Mouse (Mus musculus) forebrain, embryonic 12.5 days (tissue): ENCODE measurements around the gene Peli2. TPM values are rescaled to one million over a fixed set of nuclear protein-coding genes. Genes with fewer than 3 reads are reported as not detected.

ENCODE experiments used
- ATAC-seq: fragments of 200-750 bp; cut with Nextera tagmentation; 2 replicates; pipeline ENCODE4 v1.8.0; 2017; ENCODE audit warnings: moderate TSS enrichment; ENCODE audit not compliant: low FRiP score
- H3K27ac ChIP-seq: fragments of 300-500 bp; sonication (generic); 2 replicates; pipeline ENCODE4 v1.5.1; 2016; ENCODE audit warnings: mild to moderate bottlenecking
- H3K27me3 ChIP-seq: fragments of 300-500 bp; sonication (generic); 2 replicates; pipeline ENCODE4 v1.6.1; 2016; ENCODE audit warnings: mild to moderate bottlenecking
- H3K36me3 ChIP-seq: fragments of 300-500 bp; sonication (generic); replicated peaks from 2 replicates; pipeline ENCODE4 v1.6.1; 2016; ENCODE audit warnings: mild to moderate bottlenecking
- H3K4me1 ChIP-seq: fragments of 300-500 bp; sonication (generic); 2 replicates; pipeline ENCODE4 v1.6.1; 2016
- H3K4me2 ChIP-seq: fragments of 300-500 bp; sonication (generic); 2 replicates; pipeline ENCODE4 v1.6.1; 2016; ENCODE audit warnings: mild to moderate bottlenecking, moderate library complexity
- H3K4me3 ChIP-seq: fragments of 300-500 bp; sonication (generic); replicated peaks from 2 replicates; pipeline ENCODE4 v1.5.1; 2016; ENCODE audit warnings: mild to moderate bottlenecking
- H3K9ac ChIP-seq: fragments of 300-500 bp; sonication (generic); 2 replicates; pipeline ENCODE4 v1.6.1; 2016; ENCODE audit warnings: mild to moderate bottlenecking
- H3K9me3 ChIP-seq: fragments of 300-500 bp; sonication (generic); 2 replicates; pipeline ENCODE4 v1.6.1; 2016
- WGBS: fragments of 180-500 bp; shearing (Covaris S2); methylation state at CpG from one replicate; pipeline ENCODE4 v1.1.7; 2016; 5-methylcytosine and 5-hydroxymethylcytosine counted together
- polyA plus RNA-seq: library from polyadenylated mRNA; unstranded; fragments of >200 nt; fragmentation: Nextera tagmentation; extraction: Ambion mirVana; gene quantifications from 2 replicates; pipeline ENCODE4 v1.2.1, GENCODE M21; 2016

The Peli2 gene
- polyA plus RNA-seq, 1 experiment from 2014 or later = 9.4 TPM

DNA sequence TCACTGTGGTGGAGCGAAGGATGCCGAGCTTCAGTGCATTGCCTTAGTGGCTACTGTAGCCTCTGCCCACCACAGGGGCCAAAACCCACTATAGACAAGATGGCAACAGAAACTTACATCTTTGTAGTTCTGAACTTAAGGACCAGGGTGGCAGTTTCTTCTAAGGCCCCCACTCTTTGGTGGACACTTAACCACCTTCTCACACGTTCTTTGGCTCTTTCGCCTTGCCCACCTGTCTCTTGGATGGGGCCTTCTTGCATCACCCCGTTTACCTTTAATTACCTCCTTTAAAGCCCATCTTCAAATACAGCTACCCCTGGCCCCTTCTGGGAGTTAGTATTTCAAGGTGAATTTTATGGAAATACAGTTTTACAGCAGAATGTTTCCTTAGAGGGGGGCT, 8.1 kb downstream of the Peli2 start:
- Histone ChIP-seq H3K4me1 (peaks cover 63% of the 10 kb centered on the region), H3K9ac (no peak overlapping the region), H3K4me3 (no peak overlapping the region), H3K9me3 (no peaks in the 10 kb centered on the region), H3K27me3 (peaks cover 16% of the 10 kb centered on the region; the same call in 1 of the 2 replicates), H3K4me2 (no peak overlapping the region), H3K27ac (no peak overlapping the region), H3K36me3 (no peaks in the 10 kb centered on the region)
- 93% methylated on average over 5 of the region's 5 CpGs for WGBS
- no peak for ATAC-seq

DNA sequence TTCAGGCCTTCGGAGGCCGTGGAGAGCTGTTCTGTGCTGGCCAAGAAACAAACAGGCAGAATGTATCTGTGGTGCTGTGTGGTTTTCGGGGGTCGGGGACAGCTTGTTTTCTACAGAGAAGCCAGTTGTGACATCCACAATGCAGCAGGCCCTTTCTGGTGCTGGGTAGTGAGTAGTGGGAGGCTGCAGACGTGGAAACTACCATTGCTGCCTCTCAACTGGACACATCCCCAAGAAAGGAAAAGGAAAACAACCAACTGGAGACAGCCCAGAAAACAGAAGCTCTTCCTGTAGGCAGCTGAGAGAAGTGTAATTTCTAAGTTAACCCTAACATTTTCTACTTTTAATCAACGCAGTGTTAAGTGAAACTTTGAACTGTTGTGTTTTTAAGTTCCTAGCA, 9.4 kb downstream of the Peli2 start:
- Histone ChIP-seq H3K4me3 (no peak overlapping the region), H3K27ac (no peak overlapping the region), H3K4me1 (peaks cover 62% of the 10 kb centered on the region), H3K9ac (no peak overlapping the region), H3K9me3 (no peaks in the 10 kb centered on the region), H3K27me3 (peaks cover 18% of the 10 kb centered on the region; the same call in 1 of the 2 replicates), H3K4me2 (no peak overlapping the region), H3K36me3 (no peaks in the 10 kb centered on the region)
- WGBS = 92% methylated on average over 6 of the region's 6 CpGs
- no peak for ATAC-seq

DNA sequence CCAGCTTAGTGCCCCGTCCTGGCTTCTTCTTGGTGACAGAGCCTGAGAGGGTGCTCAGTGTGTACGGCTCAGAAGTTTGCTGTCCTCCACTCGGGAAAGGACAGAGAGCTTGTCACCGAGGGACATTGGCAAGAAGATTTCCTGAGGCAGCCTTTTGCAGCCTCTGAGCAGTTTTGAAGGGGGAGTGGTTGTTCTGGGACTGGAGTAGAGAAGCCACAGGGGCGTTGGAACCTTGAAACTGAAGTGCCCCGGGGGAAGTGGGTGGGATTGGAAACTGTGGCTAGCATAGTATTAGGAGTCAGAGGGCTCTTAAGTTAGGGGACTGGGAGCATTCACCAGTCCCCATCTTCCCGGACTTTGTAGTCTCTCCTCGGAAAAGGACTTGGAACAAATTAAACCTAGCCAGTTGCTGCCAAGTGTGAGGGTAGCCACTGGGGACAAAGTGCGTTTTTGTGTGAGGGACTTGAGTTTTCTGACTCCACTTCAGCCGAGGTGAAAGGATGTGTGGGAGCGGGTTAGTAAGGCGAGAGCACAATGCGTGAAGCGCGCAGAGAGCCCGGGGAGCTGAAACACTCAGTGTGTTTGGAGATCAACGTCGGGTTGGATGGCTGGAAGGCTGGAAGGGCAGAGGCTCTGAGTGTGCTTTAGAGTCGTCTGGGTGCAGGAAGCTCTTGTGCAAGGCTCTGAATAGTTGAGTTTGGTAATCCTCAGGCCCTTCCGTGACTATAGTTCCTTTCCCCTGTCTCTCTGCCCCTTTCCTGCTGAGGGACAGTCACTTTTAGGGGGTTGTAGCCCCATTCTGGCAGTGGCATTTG, 10.3 kb downstream of the Peli2 start:
- 43% methylated on average over 20 of the region's 20 CpGs for WGBS
- Histone ChIP-seq H3K36me3 (no peaks in the 10 kb centered on the region), H3K9ac (no peak overlapping the region), H3K4me3 (no peak overlapping the region), H3K27me3 (peaks cover 18% of the 10 kb centered on the region; the same call in 1 of the 2 replicates), H3K4me2 (no peak overlapping the region), H3K27ac (no peak overlapping the region), H3K4me1 (peaks cover 66% of the 10 kb centered on the region), H3K9me3 (no peaks in the 10 kb centered on the region)
- no peak for ATAC-seq

DNA sequence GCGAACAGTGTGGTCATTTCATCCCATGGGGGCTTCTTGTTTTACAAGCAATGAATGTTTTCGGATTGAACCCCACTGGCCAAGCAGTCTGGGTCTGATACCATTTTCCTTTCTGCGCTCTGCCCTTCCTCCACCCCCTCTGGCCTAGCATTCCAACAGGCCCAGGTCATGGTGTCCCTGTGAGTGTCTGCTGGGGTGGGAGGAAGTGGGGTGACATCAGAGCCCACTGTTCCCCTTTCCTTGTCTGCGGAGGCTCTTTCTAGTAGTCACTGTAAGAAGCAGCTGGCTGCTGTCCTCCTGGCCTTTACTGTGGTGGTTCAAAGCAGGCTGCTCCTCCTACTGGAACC, 10.9 kb downstream of the Peli2 start:
- 73% methylated on average over 4 of the region's 4 CpGs for WGBS
- Histone ChIP-seq H3K9ac (no peak overlapping the region), H3K4me3 (no peak overlapping the region), H3K4me1 (peaks cover 68% of the 10 kb centered on the region), H3K27me3 (peaks cover 18% of the 10 kb centered on the region; the same call in 1 of the 2 replicates), H3K27ac (no peak overlapping the region), H3K9me3 (no peaks in the 10 kb centered on the region), H3K4me2 (no peak overlapping the region), H3K36me3 (no peaks in the 10 kb centered on the region)
- no peak for ATAC-seq

DNA sequence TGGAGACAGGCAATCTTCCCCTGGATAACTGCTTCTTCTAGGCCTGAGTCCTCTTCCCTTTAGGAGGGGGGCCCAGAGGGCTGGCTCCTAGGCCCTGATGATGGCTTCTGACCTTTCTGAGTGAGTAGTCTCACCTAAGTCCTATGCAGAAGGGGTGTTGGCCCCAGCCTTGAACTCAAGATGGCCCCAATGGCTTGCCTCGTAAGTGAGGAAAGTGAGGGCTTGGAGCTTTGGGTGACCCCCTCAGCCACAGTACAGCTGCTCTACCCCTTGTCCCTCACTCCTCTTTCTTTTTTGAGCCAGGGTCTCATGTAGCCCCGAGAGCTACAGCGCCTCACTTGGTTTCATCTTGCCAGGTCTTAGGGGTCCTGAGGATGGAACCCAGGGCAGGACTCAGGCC, 11.6 kb downstream of the Peli2 start:
- Histone ChIP-seq H3K4me1 (peaks cover 67% of the 10 kb centered on the region), H3K27ac (no peak overlapping the region)
- WGBS = 81% methylated on average over 3 of the region's 3 CpGs

DNA sequence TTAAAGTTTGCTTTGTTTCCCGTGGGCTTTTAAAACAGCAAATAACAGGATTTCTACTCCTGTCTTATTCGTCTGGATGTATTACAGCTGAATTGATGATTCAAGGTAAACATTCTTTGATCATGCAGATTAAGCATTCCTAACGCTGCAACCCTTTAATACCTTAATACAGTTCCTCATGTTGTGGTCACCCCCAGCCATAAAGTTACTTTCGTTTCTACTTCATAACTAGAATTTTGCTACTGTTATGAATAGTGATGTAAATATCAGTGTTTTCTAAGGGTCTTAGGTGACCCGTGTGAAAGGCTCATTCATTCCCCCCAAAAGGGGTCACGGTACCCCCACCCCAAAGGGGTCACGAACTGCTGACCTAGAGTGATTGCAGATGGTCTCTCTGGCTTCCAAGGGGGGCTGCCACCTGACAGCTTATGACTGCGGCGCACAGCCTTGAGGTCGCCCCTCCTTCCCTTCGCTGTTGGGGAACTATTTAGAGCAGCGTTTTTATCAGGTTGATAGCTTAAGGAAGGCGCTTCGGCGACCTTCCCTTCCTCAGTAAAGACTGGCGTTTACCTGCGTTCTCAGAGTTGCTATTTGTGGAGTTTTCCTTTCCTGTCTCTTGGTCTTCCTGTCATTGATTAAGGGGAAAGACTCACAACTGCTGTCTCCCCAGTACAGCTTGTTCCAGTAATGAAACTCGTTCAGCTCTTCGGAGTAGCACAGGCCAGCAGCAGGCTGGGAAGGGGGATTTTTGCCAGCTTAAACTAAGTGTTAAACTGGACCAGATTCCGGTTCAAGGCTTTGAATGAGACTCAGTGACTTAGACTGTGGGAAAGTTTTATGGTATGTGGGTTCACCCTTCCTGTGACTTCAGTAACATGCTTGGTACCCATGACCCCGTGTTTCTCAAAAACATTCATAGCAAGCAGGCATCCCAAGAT, 12.5 kb downstream of the Peli2 start:
- Histone ChIP-seq H3K4me3 (no peak overlapping the region), H3K27ac (no peak overlapping the region), H3K27me3 (0 out of 2 replicates have a peak, but pooled peaks cover 12% of the 10 kb centered on the region), H3K4me2 (no peak overlapping the region), H3K4me1 (peaks cover 64% of the 10 kb centered on the region), H3K9me3 (no peaks in the 10 kb centered on the region), H3K36me3 (no peaks in the 10 kb centered on the region), H3K9ac (no peak overlapping the region)
- WGBS = 57% methylated on average over 21 of the region's 21 CpGs
- ATAC-seq = no peak

More for the DNA sequence above, 11.6 kb downstream of the Peli2 start:
- Histone ChIP-seq H3K9ac (no peak overlapping the region), H3K4me2 (no peak overlapping the region), H3K27me3 (0 out of 2 replicates have a peak, but pooled peaks cover 13% of the 10 kb centered on the region), H3K9me3 (no peaks in the 10 kb centered on the region), H3K4me3 (no peak overlapping the region), H3K36me3 (no peaks in the 10 kb centered on the region)
- no peak for ATAC-seq

DNA sequence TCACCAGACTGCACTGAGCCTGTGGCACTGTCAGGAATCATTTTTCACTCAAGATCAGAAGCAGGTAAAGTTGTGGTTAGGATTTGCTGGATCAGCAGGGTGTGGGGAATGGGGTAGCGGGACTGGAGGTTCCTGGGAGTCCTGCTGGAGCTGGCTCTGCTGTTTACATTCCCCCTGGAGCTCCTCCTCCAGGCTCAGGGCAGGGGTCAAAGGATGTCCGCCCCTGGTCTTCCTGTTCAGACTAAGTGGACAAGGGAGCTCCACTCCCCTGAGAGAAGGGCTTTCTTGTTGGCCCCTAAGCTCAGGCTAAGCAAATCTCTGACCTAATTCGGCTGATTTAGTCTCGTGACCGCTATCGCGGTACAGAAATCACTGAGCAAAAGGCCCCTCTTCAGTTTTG, 13.7 kb downstream of the Peli2 start:
- no peak overlapping the region for H3K4me2 ChIP-seq
- 0 out of 2 replicates have a peak, but pooled peaks cover 9% of the 10 kb centered on the region for H3K27me3 ChIP-seq
- WGBS = 36% methylated on average over 7 of the region's 7 CpGs
- H3K4me1 ChIP-seq = peaks cover 64% of the 10 kb centered on the region
- H3K9ac ChIP-seq = no peak overlapping the region
- no peaks in the 10 kb centered on the region for H3K9me3 ChIP-seq
- H3K4me3 ChIP-seq = no peak overlapping the region
- 0 out of 2 replicates have a peak overlapping the region, but pooled peaks have one; percentile 13 for H3K27ac ChIP-seq
- H3K36me3 ChIP-seq = no peaks in the 10 kb centered on the region
- no peak for ATAC-seq

DNA sequence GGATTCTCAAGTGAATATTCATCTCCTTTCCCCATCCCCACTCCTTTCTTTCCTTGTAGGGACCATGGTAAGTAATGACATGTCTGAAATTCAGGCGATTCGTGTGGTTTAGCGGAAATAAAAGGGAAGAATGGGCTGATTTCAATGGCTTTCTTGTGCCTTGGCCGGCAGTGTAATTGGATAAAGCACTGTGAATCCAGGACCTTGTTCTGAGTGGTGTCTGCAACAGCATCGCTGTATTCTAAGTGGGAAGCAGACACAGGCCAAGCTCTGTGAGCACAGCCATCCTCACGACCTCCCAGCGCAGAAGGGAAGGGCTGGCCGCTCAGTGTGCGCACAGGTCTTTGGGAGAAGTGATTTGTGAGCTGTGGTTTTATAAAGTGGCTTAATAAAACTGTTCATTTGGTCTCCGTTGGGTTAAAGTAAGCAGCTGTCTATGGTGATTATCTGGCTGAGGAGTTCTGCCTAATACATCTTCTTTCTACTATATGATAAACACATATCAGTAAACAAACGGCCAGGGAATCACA, 15.3 kb downstream of the Peli2 start:
- Histone ChIP-seq H3K27ac (no peak overlapping the region), H3K9ac (no peak overlapping the region)
- ATAC-seq = no peak

DNA sequence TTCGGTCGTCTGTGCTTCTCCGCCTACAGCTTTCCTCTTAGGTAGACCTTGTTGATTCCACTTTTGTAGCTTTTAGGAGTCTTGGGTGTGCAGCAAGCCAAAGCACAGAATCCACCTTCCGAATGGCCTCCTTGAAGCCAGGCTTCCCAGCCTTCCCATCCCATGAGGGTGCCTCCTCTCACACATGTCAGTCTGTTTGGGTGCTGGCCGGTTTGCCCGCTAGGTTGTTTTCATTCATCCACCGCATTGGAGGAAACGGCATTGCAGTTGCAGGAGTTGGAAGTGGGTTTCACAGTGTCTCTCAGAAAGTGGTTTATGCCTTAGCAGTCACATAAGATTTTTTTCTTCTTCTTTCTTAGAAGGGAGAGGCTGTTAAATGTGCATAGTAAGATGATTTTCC, 17.1 kb downstream of the Peli2 start:
- H3K9ac ChIP-seq = no peak overlapping the region
- H3K27ac ChIP-seq = no peak overlapping the region
- no peaks in the 10 kb centered on the region for H3K36me3 ChIP-seq
- ATAC-seq = no peak
- WGBS = 82% methylated on average over 8 of the region's 8 CpGs
- peaks cover 45% of the 10 kb centered on the region for H3K4me1 ChIP-seq
- H3K27me3 ChIP-seq = 0 out of 2 replicates have a peak, but pooled peaks cover 5% of the 10 kb centered on the region
- no peak overlapping the region for H3K4me3 ChIP-seq
- H3K9me3 ChIP-seq = no peaks in the 10 kb centered on the region
- H3K4me2 ChIP-seq = no peak overlapping the region

More for the DNA sequence above, 15.3 kb downstream of the Peli2 start:
- 0 out of 2 replicates have a peak, but pooled peaks cover 9% of the 10 kb centered on the region for H3K27me3 ChIP-seq
- peaks cover 58% of the 10 kb centered on the region for H3K4me1 ChIP-seq
- WGBS = 36% methylated on average over 11 of the region's 11 CpGs
- H3K36me3 ChIP-seq = no peaks in the 10 kb centered on the region
- no peak overlapping the region for H3K4me2 ChIP-seq
- H3K4me3 ChIP-seq = no peak overlapping the region
- H3K9me3 ChIP-seq = no peaks in the 10 kb centered on the region

DNA sequence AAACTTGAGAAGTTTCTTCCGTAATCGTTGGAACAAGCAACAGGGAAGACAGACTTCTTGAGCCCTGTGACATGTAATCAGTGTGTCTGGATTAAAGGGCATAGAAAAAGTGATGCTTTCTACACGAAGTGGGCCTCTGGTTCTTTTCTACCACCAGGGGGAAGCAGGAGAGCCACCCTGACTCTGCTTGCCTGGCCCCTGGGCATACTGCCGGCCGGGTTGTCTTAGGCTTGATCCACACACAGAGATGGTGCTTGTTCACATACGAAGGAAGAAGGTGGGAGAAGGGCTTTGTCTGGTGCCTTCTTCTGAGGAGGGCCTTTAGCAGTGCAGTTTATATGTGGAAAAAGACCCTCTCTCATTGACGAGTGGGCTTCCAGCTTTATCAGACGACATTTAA, 17.5 kb downstream of the Peli2 start:
- 0 out of 2 replicates have a peak, but pooled peaks cover 5% of the 10 kb centered on the region for H3K27me3 ChIP-seq
- no peak for ATAC-seq
- WGBS = 59% methylated on average over 8 of the region's 8 CpGs
- no peak overlapping the region for H3K4me2 ChIP-seq
- H3K9me3 ChIP-seq = no peaks in the 10 kb centered on the region
- H3K4me3 ChIP-seq = no peak overlapping the region
- H3K27ac ChIP-seq = no peak overlapping the region
- no peaks in the 10 kb centered on the region for H3K36me3 ChIP-seq
- peaks cover 48% of the 10 kb centered on the region for H3K4me1 ChIP-seq
- H3K9ac ChIP-seq = no peak overlapping the region

DNA sequence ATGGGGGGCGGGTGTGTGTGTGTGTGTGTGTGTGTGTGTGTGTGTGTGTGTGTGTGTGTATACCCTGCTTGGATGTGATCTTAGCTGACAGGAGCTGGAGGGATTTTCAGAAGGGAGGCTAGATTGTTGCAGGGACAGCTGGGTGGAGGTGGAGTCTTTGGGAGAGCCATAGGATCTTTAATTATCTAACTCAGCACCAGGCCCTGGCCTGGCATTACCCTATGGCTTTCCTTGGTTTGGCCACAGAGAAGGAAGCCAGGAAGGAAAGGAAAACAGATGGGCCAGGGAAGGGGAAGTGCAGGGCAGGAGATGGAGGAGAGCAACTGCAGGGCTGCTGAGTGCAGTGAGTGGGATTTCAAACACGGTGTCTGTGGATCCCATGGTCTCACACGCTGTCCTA, 18.8 kb downstream of the Peli2 start:
- H3K9me3 ChIP-seq = no peaks in the 10 kb centered on the region
- no peaks in the 10 kb centered on the region for H3K36me3 ChIP-seq
- no peaks in the 10 kb centered on the region for H3K27me3 ChIP-seq
- no peak overlapping the region for H3K9ac ChIP-seq
- no peak overlapping the region for H3K4me2 ChIP-seq
- peaks cover 43% of the 10 kb centered on the region for H3K4me1 ChIP-seq
- 95% methylated on average over 3 of the region's 3 CpGs for WGBS
- H3K4me3 ChIP-seq = no peak overlapping the region
- no peak overlapping the region for H3K27ac ChIP-seq
- no peak for ATAC-seq

DNA sequence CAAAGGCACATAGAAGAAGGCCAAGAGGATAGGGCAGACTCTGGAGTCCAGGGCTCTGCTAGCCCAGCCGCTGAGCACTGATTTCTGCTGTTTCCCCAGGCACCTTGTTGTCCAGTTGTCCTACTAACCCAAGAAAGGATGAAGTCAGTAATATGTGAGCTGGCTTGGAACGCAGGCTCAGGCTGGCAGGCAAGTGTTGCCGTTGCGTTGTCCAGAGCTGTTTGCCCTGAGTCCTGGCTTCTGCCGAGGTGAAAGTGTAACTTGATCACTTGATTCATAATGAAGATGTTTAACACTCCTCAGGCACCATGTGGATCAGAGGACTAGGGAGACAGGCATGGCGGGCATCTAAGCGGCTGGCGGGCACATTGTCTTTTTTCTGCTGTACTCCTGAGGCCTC, 21.1 kb downstream of the Peli2 start:
- Histone ChIP-seq H3K4me2 (no peak overlapping the region), H3K9me3 (no peaks in the 10 kb centered on the region), H3K27me3 (no peaks in the 10 kb centered on the region), H3K4me3 (no peak overlapping the region), H3K9ac (no peak overlapping the region), H3K27ac (no peak overlapping the region), H3K36me3 (no peaks in the 10 kb centered on the region), H3K4me1 (peaks cover 27% of the 10 kb centered on the region)
- WGBS = 79% methylated on average over 8 of the region's 8 CpGs
- ATAC-seq = no peak
